Mouse (Mus musculus): ENCODE data around the gene Tmem106b. TPM values are rescaled to one million over a fixed set of nuclear protein-coding genes. Genes with fewer than 3 reads are reported as not detected.
A peak's percentile ranks its signal among the peaks of the same experiment; 100 is the strongest.

Tmem106b gene
- polyA plus RNA-seq (2014; fragmentation: Nextera tagmentation; extraction: Ambion mirVana): 36.8 and 41.3 TPM in 2 replicates

DNA sequence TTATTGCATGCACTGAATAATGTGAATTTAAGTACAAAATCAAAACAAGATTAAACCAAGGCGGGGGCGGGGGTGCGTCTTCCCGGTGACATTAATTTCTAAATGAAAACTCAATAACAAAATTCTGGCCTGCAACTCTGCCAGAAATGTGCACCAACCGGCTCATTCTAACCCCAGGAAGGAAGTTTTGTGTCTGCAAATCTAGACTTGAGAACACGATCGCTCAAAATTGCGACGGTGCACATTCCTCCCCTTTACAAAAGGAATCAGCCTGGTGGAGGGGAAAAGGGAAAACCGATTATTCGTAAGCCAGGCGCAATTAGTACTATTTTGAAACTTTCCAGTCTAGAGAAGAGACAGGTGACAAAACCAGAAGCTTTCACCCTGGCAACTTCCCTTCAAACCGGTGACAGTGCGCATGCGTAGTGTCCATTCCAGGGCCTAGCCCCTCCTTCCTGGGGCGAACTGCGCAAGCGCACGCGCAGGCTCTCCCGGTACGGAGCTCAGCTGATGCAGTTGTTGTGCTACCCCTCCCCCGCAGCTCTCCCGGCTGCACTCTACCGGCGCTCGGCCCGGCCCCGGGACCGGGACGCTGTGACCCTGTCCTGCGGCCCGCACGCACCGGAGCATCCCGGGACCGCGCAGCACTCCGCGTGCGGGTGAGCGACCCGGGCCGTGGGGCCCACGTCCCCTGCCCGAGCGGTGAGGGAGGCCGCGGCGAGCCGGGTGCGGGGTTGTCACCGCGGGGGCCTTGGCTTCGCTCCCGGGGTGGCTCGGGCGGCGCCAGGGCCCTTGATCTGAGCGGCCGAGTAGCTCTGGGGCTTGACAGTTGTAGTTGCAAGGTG lies at the start of gene Tmem106b:
Gene Tmem106b (plus strand): TSS at position 458 of the 845 bp plus-strand sequence.
- peak; percentile 100 for ATAC-seq
- Histone ChIP-seq H3K4me1 (ENCODE audit: control insufficient read depth, insufficient read depth, low read length) (peaks cover 5% of the 10 kb centered on the region), H3K4me3 (ENCODE audit: low read depth, low read length) (peak within 1 kb of the TSS; percentile 91), H3K27me3 (replicated peaks; ENCODE audit: control insufficient read depth, insufficient read depth, low read length) (no peaks in the 10 kb centered on the region), H3K9ac (ENCODE audit: low read length) (peak within 1 kb of the TSS; percentile 96), H3K4me2 (ENCODE audit: low read length) (peak within 1 kb of the TSS; percentile 72), H3K27ac (ENCODE audit: low read depth, low read length) (peak within 1 kb of the TSS; percentile 81), H3K36me3 (ENCODE audit: control insufficient read depth, insufficient read depth, low read length) (peaks cover 18% of the 10 kb centered on the region), H3K9me3 (replicated peaks; ENCODE audit: control insufficient read depth, low read length) (no peaks in the 10 kb centered on the region)
- peak; percentile 99 for DNase-seq (ENCODE audit: low spot score)
- WGBS: 4% methylated on average over 48 of the region's 61 CpGs

- no peaks in the 10 kb centered on the region for H3K36me3 ChIP-seq (ENCODE audit: control insufficient read depth, insufficient read depth, low read length)
- H3K9ac ChIP-seq (ENCODE audit: low read length): no peak overlapping the region
- no peak overlapping the region for H3K4me2 ChIP-seq (ENCODE audit: low read length)
- H3K4me1 ChIP-seq (ENCODE audit: control insufficient read depth, insufficient read depth, low read length): no peaks in the 10 kb centered on the region
- no peak overlapping the region for H3K4me3 ChIP-seq (ENCODE audit: low read depth, low read length)
- peak; percentile 1 for DNase-seq (ENCODE audit: low spot score)
- no peak for ATAC-seq
- 51% methylated on average over 5 of the region's 5 CpGs for whole genome bisulfite sequencing
- H3K27me3 ChIP-seq (replicated peaks; ENCODE audit: control insufficient read depth, insufficient read depth, low read length): no peaks in the 10 kb centered on the region
- no peak overlapping the region for H3K27ac ChIP-seq (ENCODE audit: low read depth, low read length)
- no peaks in the 10 kb centered on the region for H3K9me3 ChIP-seq (replicated peaks; ENCODE audit: control insufficient read depth, low read length)
Measured at GRCm38 (mm10) chr6:13021245-13022100, 48.1 kb upstream of the Tmem106b start.

- ATAC-seq: no peak
Measured at GRCm38 (mm10) chr6:13030558-13030957, 39.0 kb upstream of the Tmem106b start.

GRCm38 (mm10) chr6:13030961-13031360 lies 38.6 kb upstream of the Tmem106b start:
- ATAC-seq (0 out of 2 replicates have a peak, but pooled peaks have one; percentile 40), DNase-seq (ENCODE audit: low spot score) (peak; percentile 40)
- no peak overlapping the region for H3K4me3 ChIP-seq (ENCODE audit: low read depth, low read length)
- H3K9me3 ChIP-seq (replicated peaks; ENCODE audit: control insufficient read depth, low read length): no peaks in the 10 kb centered on the region
- no peaks in the 10 kb centered on the region for H3K27me3 ChIP-seq (replicated peaks; ENCODE audit: control insufficient read depth, insufficient read depth, low read length)
- H3K9ac ChIP-seq (ENCODE audit: low read length): no peak overlapping the region
- H3K4me1 ChIP-seq (ENCODE audit: control insufficient read depth, insufficient read depth, low read length): no peaks in the 10 kb centered on the region
- WGBS: 58% methylated on average over 1 of the region's 1 CpGs
- no peak overlapping the region for H3K4me2 ChIP-seq (ENCODE audit: low read length)
- H3K36me3 ChIP-seq (ENCODE audit: control insufficient read depth, insufficient read depth, low read length): no peaks in the 10 kb centered on the region
- no peak overlapping the region for H3K27ac ChIP-seq (ENCODE audit: low read depth, low read length)

More at GRCm38 (mm10) chr6:13030558-13030957, 39.0 kb upstream of the Tmem106b start:
- H3K4me1 ChIP-seq (ENCODE audit: control insufficient read depth, insufficient read depth, low read length): no peaks in the 10 kb centered on the region
- H3K9ac ChIP-seq (ENCODE audit: low read length): no peak overlapping the region
- no peaks in the 10 kb centered on the region for H3K27me3 ChIP-seq (replicated peaks; ENCODE audit: control insufficient read depth, insufficient read depth, low read length)
- H3K4me2 ChIP-seq (ENCODE audit: low read length): no peak overlapping the region
- H3K27ac ChIP-seq (ENCODE audit: low read depth, low read length): no peak overlapping the region
- H3K36me3 ChIP-seq (ENCODE audit: control insufficient read depth, insufficient read depth, low read length): no peaks in the 10 kb centered on the region
- no peaks in the 10 kb centered on the region for H3K9me3 ChIP-seq (replicated peaks; ENCODE audit: control insufficient read depth, low read length)
- H3K4me3 ChIP-seq (ENCODE audit: low read depth, low read length): no peak overlapping the region
- no peak for DNase-seq (ENCODE audit: low spot score)

DNA sequence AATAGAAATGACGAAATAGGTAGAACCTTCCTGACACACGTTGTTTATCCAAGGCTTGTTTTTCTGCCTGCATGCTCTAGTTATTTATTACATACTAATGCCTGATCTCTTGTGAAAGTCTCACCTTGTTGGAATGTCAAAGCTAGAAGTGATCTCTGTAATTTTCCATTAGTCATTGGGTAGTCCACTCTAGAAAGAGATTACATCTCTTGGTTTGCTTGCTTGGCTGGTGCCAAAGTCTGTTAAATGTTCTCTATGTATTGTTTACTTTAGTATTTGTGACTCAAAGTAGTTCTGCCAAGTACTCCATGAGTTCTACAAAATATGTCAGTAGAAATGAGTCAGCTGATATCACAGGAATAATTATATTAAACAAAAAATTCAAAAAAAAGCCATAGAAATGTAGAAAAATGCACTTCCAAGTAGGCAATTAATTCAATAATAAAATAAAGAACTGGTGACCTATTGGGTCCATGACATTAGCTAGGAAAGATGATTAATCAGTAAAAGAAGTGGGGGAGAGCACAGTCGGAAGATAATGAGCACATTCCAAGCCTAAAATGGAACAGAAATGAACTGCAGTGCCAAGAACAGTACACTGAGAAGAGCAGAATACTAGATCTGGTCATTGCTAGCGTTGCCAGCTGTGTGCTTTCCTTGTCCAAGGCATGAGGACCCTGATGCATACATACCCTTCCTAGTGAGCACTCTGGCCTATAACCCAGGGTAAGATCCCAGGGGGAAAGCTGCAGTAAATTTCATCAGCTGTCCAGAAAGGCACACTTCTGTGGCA lies 17.0 kb upstream of the Tmem106b start:
- no peak overlapping the region for H3K4me3 ChIP-seq (ENCODE audit: low read depth, low read length)
- H3K4me1 ChIP-seq (ENCODE audit: control insufficient read depth, insufficient read depth, low read length): no peaks in the 10 kb centered on the region
- no peaks in the 10 kb centered on the region for H3K9me3 ChIP-seq (replicated peaks; ENCODE audit: control insufficient read depth, low read length)
- no peak for ATAC-seq
- H3K36me3 ChIP-seq (ENCODE audit: control insufficient read depth, insufficient read depth, low read length): no peaks in the 10 kb centered on the region
- no peak for DNase-seq (ENCODE audit: low spot score)
- no peak overlapping the region for H3K9ac ChIP-seq (ENCODE audit: low read length)
- WGBS: 83% methylated on average over 4 of the region's 4 CpGs
- H3K27ac ChIP-seq (ENCODE audit: low read depth, low read length): no peak overlapping the region
- H3K27me3 ChIP-seq (replicated peaks; ENCODE audit: control insufficient read depth, insufficient read depth, low read length): no peaks in the 10 kb centered on the region
- H3K4me2 ChIP-seq (ENCODE audit: low read length): no peak overlapping the region

- no peaks in the 10 kb centered on the region for H3K27me3 ChIP-seq (replicated peaks; ENCODE audit: control insufficient read depth, insufficient read depth, low read length)
- no peaks in the 10 kb centered on the region for H3K36me3 ChIP-seq (ENCODE audit: control insufficient read depth, insufficient read depth, low read length)
- ATAC-seq (no peak), DNase-seq (ENCODE audit: low spot score) (no peak)
- H3K4me1 ChIP-seq (ENCODE audit: control insufficient read depth, insufficient read depth, low read length): no peaks in the 10 kb centered on the region
- H3K9ac ChIP-seq (ENCODE audit: low read length): no peak overlapping the region
- H3K4me2 ChIP-seq (ENCODE audit: low read length): no peak overlapping the region
- no peaks in the 10 kb centered on the region for H3K9me3 ChIP-seq (replicated peaks; ENCODE audit: control insufficient read depth, low read length)
- no peak overlapping the region for H3K4me3 ChIP-seq (ENCODE audit: low read depth, low read length)
- H3K27ac ChIP-seq (ENCODE audit: low read depth, low read length): no peak overlapping the region
Measured at GRCm38 (mm10) chr6:13061276-13062039, 8.1 kb upstream of the Tmem106b start.

DNA sequence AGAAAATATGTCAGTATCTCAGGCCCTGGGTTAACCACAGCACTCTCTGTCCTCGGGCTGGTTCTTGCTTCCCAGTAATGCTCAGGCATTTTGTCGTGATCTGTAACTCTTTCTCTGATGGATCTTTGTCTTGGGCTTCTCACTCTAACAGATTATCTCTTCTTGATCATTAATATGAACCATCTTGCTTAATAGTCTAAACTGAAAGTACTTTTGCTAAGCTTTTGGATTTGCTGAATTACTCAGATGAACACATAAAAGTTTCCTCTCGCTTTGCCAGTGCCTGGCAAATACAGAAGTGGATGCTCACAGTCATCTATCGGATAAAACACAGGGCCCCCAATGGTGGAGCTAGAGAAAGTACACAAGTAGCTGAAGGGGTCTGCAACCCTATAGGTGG lies 7.5 kb upstream of the Tmem106b start:
- DNase-seq (ENCODE audit: low spot score) (no peak), ATAC-seq (no peak)
- Histone ChIP-seq H3K4me2 (ENCODE audit: low read length) (no peak overlapping the region), H3K9ac (ENCODE audit: low read length) (no peak overlapping the region), H3K27ac (ENCODE audit: low read depth, low read length) (no peak overlapping the region), H3K4me3 (ENCODE audit: low read depth, low read length) (no peak overlapping the region), H3K27me3 (replicated peaks; ENCODE audit: control insufficient read depth, insufficient read depth, low read length) (no peaks in the 10 kb centered on the region), H3K36me3 (ENCODE audit: control insufficient read depth, insufficient read depth, low read length) (no peaks in the 10 kb centered on the region), H3K9me3 (replicated peaks; ENCODE audit: control insufficient read depth, low read length) (no peaks in the 10 kb centered on the region), H3K4me1 (ENCODE audit: control insufficient read depth, insufficient read depth, low read length) (no peaks in the 10 kb centered on the region)
- 77% methylated on average over 4 of the region's 4 CpGs for WGBS

- H3K9ac ChIP-seq (ENCODE audit: low read length): no peak overlapping the region
- no peak overlapping the region for H3K27ac ChIP-seq (ENCODE audit: low read depth, low read length)
- H3K9me3 ChIP-seq (replicated peaks; ENCODE audit: control insufficient read depth, low read length): no peaks in the 10 kb centered on the region
- no peak overlapping the region for H3K4me2 ChIP-seq (ENCODE audit: low read length)
- no peak for ATAC-seq
- H3K27me3 ChIP-seq (replicated peaks; ENCODE audit: control insufficient read depth, insufficient read depth, low read length): no peaks in the 10 kb centered on the region
- no peak overlapping the region for H3K4me3 ChIP-seq (ENCODE audit: low read depth, low read length)
- DNase-seq (ENCODE audit: low spot score): no peak
- H3K36me3 ChIP-seq (ENCODE audit: control insufficient read depth, insufficient read depth, low read length): no peaks in the 10 kb centered on the region
- 75% methylated on average over 2 of the region's 2 CpGs for WGBS
- no peaks in the 10 kb centered on the region for H3K4me1 ChIP-seq (ENCODE audit: control insufficient read depth, insufficient read depth, low read length)
Measured at GRCm38 (mm10) chr6:13062691-13063255, 6.8 kb upstream of the Tmem106b start.
